Mouse (Mus musculus) bone marrow, adult 2 months (tissue): Measurements from ENCODE around the gene Hnrnpdl.

Source experiments
- CTCF ChIP-seq: fragments of 200-500 bp; IDR thresholded peaks from 2 replicates; pipeline ENCODE4 v1.5.1; 2011; ENCODE audit warnings: low read length, control low read depth; ENCODE audit not compliant: control insufficient read depth, insufficient read depth
- POLR2A ChIP-seq: fragments of 200-500 bp; IDR thresholded peaks from 2 replicates; pipeline ENCODE4 v1.6.1; 2011; ENCODE audit warnings: low read depth, mild to moderate bottlenecking, control low read depth, low read length, borderline replicate concordance; ENCODE audit not compliant: control insufficient read depth

DNA sequence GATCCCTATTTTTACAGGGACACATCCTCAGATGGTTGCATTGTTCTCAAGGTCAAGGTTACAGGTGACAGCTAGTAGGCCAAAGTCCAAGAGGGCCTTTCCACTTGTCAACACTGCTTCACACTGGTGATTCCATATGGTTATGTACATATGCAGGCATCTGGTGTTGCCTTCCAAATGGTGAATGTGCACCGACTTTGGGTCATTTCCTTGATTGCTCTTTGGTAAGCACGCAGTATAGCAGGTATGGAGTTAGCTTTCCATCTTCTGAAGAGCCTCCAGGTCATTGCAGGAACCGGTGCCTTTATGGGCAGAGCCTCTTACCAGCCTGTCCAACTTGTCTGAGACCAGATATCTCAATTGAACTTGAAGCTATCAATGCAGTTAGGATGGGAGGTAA lies 6.8 kb downstream of the Hnrnpdl start:
- TF ChIP-seq POLR2A (no peak), CTCF (no peak)
